Mouse (Mus musculus) midbrain, postnatal 0 days (tissue): Measurements from ENCODE around the gene Pde1c. TPM values are rescaled to one million over a fixed set of nuclear protein-coding genes. Genes with fewer than 3 reads are reported as not detected.
A peak's percentile ranks its signal among the peaks of the same experiment; 100 is the strongest.

Source experiments
- ATAC-seq: fragments of 200-750 bp; cut with Nextera tagmentation; 2 replicates; pipeline ENCODE4 v1.8.0; 2017; ENCODE audit warnings: moderate number of reproducible peaks, mild to moderate bottlenecking, moderate TSS enrichment, moderate library complexity; ENCODE audit not compliant: low FRiP score
- DNase-seq: peaks from one replicate; pipeline ENCODE4 v3.0.0-alpha.2; 2015; ENCODE audit warnings: low spot score
- H3K27ac ChIP-seq: fragments of 300-500 bp; sonication (generic); 2 replicates; pipeline ENCODE4 v1.5.1; 2014; ENCODE audit warnings: low read depth, mild to moderate bottlenecking, low read length, mixed read lengths
- H3K27me3 ChIP-seq: fragments of 300-500 bp; sonication (generic); 2 replicates; pipeline ENCODE4 v1.6.1; 2014; ENCODE audit warnings: low read length, control low read depth, mixed read lengths; ENCODE audit not compliant: insufficient read depth
- H3K36me3 ChIP-seq: fragments of 300-500 bp; sonication (generic); 2 replicates; pipeline ENCODE4 v1.6.1; 2014; ENCODE audit warnings: low read length, control low read depth, mixed read lengths; ENCODE audit not compliant: insufficient read depth
- H3K4me1 ChIP-seq: fragments of 300-500 bp; sonication (generic); 2 replicates; pipeline ENCODE4 v1.6.1; 2014; ENCODE audit warnings: mild to moderate bottlenecking, control low read depth, antibody characterized with exemption, low read length, mixed read lengths; ENCODE audit not compliant: insufficient read depth
- H3K4me2 ChIP-seq: fragments of 300-500 bp; sonication (generic); 2 replicates; pipeline ENCODE4 v1.6.1; 2014; ENCODE audit warnings: low read depth, mild to moderate bottlenecking, low read length, mixed read lengths; ENCODE audit not compliant: poor library complexity, severe bottlenecking
- H3K4me3 ChIP-seq: fragments of 300-500 bp; sonication (generic); 2 replicates; pipeline ENCODE4 v1.5.1; 2014; ENCODE audit warnings: low read depth, mild to moderate bottlenecking, low read length, moderate library complexity
- H3K9ac ChIP-seq: fragments of 300-500 bp; sonication (generic); replicated peaks from 2 replicates; pipeline ENCODE4 v1.6.1; 2014; ENCODE audit warnings: mild to moderate bottlenecking, low read length, moderate library complexity, mixed read lengths; ENCODE audit not compliant: poor library complexity, severe bottlenecking
- H3K9me3 ChIP-seq: fragments of 300-500 bp; sonication (generic); 2 replicates; pipeline ENCODE4 v1.6.1; 2016; ENCODE audit warnings: low read length, control low read depth
- CTCF ChIP-seq: IDR thresholded peaks from 2 replicates; pipeline ENCODE4 v1.5.1; 2016; ENCODE audit warnings: antibody characterized with exemption, mild to moderate bottlenecking
- WGBS: fragments of 180-500 bp; shearing (Covaris S2); extraction: QIAGEN DNeasy Blood & Tissue Kit; methylation state at CpG from one replicate; pipeline ENCODE4 v1.1.7; 2014; 5-methylcytosine and 5-hydroxymethylcytosine counted together
- polyA plus RNA-seq: library from polyadenylated mRNA; unstranded; fragments of >200 nt; fragmentation: Nextera tagmentation; extraction: Ambion mirVana; gene quantifications from 2 replicates; pipeline ENCODE4 v1.2.1, GENCODE M21; 2015
- total RNA-seq: library from RNA; depleted of rRNA; stranded (reverse); fragments of >200 nt; gene quantifications from 2 replicates; pipeline ENCODE4 v1.2.3, GENCODE M21; 2014

Gene Pde1c
- total and polyA plus RNA-seq, 2 experiments from 2014 or later = 4.7 to 17.1 TPM

DNA sequence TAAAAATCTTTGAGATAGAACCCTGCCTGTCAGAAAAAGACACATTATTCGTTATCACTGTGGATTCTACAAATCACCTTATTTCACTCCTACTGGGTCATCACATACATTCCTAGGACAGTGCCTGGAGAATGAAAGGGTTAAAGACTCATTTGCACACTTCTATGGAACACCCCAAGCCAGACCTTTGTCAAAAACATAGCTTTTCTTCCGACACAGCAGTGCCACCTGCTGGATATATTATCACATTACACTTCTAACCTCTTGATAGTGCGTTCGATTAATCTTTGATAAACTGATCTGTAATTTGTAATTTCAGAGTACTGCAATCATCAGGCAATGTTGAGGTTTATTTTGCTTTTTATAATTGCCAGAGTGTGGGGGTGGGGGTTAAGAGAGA is 519.8 kb downstream of the Pde1c start:
- peak; percentile 94 for TF ChIP-seq CTCF
- WGBS = 30% methylated on average over 4 of the region's 4 CpGs
- ATAC-seq = peak; percentile 74; the same call in 1 of the 2 replicates
- no peak overlapping the region for H3K4me2 ChIP-seq
- H3K4me1 ChIP-seq = no peaks in the 10 kb centered on the region
- H3K4me3 ChIP-seq = no peak overlapping the region
- H3K9ac ChIP-seq = no peak overlapping the region
- no peaks in the 10 kb centered on the region for H3K9me3 ChIP-seq
- no peaks in the 10 kb centered on the region for H3K27me3 ChIP-seq
- DNase-seq = peak; percentile 80
- H3K36me3 ChIP-seq = no peaks in the 10 kb centered on the region
- H3K27ac ChIP-seq = no peak overlapping the region

DNA sequence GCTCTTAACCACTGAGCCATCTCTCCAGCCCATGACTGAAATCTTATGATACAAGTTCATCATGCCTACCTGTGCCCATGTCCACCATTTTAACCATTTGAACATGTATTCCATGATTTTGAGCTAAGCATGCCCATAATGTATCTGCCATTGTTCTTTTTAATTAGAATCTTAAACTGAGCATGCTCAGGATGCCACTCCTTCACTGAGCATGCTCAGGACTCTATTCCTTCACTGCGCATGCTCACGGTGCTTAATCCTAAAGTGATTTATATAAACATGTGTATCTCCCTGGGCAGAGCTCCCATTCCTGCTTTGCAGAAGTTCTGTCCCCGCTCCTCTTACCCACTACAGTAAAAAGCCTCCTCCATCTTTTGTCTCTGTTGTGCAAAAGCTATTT is 520.3 kb downstream of the Pde1c start:
- no peak overlapping the region for H3K27ac ChIP-seq
- WGBS = 90% methylated on average over 3 of the region's 3 CpGs
- ATAC-seq = no peak

DNA sequence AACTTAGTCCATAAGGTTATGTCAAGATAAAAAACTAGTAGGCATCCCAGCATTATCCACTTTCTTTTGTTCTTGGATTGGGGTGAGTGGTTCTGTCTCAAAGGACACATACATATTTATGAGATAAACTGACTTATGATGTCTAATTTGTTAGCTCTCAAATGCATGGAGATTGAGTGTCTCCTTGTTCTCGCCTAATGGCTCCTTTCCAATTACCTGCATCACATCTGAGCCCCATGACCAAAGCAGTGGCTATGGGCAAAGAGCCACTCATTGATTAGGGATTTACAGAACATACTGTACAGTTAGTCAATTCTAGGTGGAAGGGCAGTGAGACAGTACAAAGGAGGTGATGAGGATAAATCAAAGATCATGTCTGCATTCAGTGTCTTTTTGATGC is 524.2 kb downstream of the Pde1c start:
- Histone ChIP-seq H3K36me3 (no peaks in the 10 kb centered on the region), H3K27me3 (no peaks in the 10 kb centered on the region), H3K4me1 (no peaks in the 10 kb centered on the region), H3K9ac (no peak overlapping the region), H3K4me3 (no peak overlapping the region), H3K27ac (no peak overlapping the region), H3K4me2 (no peak overlapping the region), H3K9me3 (no peaks in the 10 kb centered on the region)
- ATAC-seq (no peak), DNase-seq (no peak)
- WGBS = 45% methylated on average over 1 of the region's 1 CpGs
- TF ChIP-seq CTCF = no peak

More for the DNA sequence above, 520.3 kb downstream of the Pde1c start:
- Histone ChIP-seq H3K4me1 (no peaks in the 10 kb centered on the region), H3K27me3 (no peaks in the 10 kb centered on the region), H3K36me3 (no peaks in the 10 kb centered on the region), H3K9ac (no peak overlapping the region), H3K4me3 (no peak overlapping the region), H3K9me3 (no peaks in the 10 kb centered on the region), H3K4me2 (no peak overlapping the region)
- DNase-seq = no peak
- no peak for TF ChIP-seq CTCF

DNA sequence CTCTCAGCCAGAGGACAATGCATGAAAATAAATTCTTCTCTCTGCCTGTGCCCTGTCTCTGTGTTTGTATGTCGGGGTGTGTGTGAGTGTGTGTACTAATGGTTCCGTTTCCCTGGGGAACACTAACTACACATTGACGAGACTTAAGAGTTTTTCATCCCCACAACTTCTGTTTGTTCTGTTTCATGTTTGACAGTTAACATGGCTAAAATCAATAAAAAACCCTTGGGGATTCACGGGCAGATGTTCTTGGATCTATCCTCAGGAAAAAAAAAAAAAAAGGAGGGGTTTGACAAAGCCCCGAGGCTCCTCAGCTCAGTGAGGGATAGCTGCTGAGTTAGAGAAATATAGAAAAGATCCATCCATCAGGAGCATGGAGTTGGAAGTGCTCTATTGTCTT is 524.6 kb downstream of the Pde1c start:
- Histone ChIP-seq H3K9me3 (no peaks in the 10 kb centered on the region), H3K4me3 (no peak overlapping the region), H3K4me1 (no peaks in the 10 kb centered on the region), H3K9ac (no peak overlapping the region), H3K27me3 (no peaks in the 10 kb centered on the region), H3K36me3 (no peaks in the 10 kb centered on the region), H3K27ac (no peak overlapping the region), H3K4me2 (no peak overlapping the region)
- WGBS = 28% methylated on average over 5 of the region's 5 CpGs
- DNase-seq (no peak), ATAC-seq (no peak)
- no peak for TF ChIP-seq CTCF

DNA sequence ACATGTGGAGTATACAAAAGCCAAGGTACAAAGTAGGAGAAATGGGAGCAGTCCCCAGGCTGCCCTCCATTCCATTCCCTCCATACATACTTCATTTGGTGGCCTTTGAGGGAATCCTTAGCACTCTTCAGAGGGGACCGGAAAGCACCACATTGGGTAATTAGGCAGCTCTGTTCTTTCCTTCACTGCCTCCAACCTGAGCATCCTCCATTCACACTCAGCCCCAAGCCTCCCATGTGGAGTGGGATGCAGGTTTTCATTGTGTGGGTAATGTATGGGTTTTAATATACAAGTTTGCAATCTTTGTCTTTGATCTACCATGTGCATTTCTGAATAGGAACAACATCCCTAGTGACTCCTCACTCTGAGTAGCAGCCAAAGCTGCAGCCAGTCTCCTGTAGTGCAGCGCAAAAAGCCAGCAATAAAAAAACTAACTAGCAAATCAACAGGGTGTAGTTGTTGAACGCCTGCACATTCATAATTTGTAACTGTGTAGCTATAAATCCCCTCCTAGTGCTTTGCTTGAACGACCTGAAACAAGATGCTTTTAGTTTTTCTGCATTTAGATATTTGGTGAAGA is 529.3 kb downstream of the Pde1c start:
- DNase-seq (no peak), ATAC-seq (no peak)
- no peak overlapping the region for H3K4me2 ChIP-seq
- no peaks in the 10 kb centered on the region for H3K9me3 ChIP-seq
- H3K9ac ChIP-seq = no peak overlapping the region
- H3K27me3 ChIP-seq = no peaks in the 10 kb centered on the region
- no peaks in the 10 kb centered on the region for H3K4me1 ChIP-seq
- no peaks in the 10 kb centered on the region for H3K36me3 ChIP-seq
- no peak for TF ChIP-seq CTCF
- no peak overlapping the region for H3K27ac ChIP-seq
- WGBS = 60% methylated on average over 4 of the region's 4 CpGs
- H3K4me3 ChIP-seq = no peak overlapping the region

DNA sequence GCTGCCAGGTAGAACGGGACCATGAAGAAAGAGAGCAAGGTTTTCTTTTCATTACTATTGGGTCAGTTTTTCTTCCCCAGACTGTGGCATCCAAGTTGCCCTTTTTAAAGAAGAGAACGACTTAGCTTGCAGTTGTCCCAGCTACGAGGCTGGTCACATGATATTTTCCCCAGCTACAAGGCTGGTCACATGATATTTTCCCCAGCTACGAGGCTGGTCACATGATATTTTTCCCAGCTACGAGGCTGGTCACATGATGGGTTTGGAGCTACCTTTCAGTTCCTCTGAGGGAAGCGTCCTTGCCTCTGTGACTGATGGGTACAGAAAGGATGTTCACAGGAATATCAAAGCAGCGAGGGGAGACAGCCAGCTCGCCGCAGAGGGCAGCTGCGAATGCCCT is 533.8 kb downstream of the Pde1c start:
- Histone ChIP-seq H3K9ac (no peak overlapping the region), H3K4me3 (no peak overlapping the region), H3K36me3 (no peaks in the 10 kb centered on the region), H3K27me3 (no peaks in the 10 kb centered on the region), H3K9me3 (no peaks in the 10 kb centered on the region), H3K4me1 (no peaks in the 10 kb centered on the region), H3K4me2 (no peak overlapping the region), H3K27ac (no peak overlapping the region)
- no peak for TF ChIP-seq CTCF
- ATAC-seq (no peak), DNase-seq (no peak)
- 83% methylated on average over 10 of the region's 10 CpGs for WGBS
